Mouse (Mus musculus) neural tube, embryonic 12.5 days (tissue): ENCODE data around the gene Eif5. TPM values are rescaled to one million over a fixed set of nuclear protein-coding genes. Genes with fewer than 3 reads are reported as not detected.

Experiments used
- ATAC-seq: fragments of 200-750 bp; cut with Nextera tagmentation; 2 replicates; pipeline ENCODE4 v1.8.0; 2017; ENCODE audit warnings: low read depth, mild to moderate bottlenecking, moderate TSS enrichment, moderate library complexity; ENCODE audit not compliant: low FRiP score
- H3K27ac ChIP-seq: fragments of 300-500 bp; sonication (generic); 2 replicates; pipeline ENCODE4 v1.5.1; 2016
- H3K27me3 ChIP-seq: fragments of 300-500 bp; sonication (generic); replicated peaks from 2 replicates; pipeline ENCODE4 v1.6.1; 2016; ENCODE audit warnings: mild to moderate bottlenecking
- H3K36me3 ChIP-seq: fragments of 300-500 bp; sonication (generic); 2 replicates; pipeline ENCODE4 v1.6.1; 2016; ENCODE audit warnings: mild to moderate bottlenecking
- H3K4me1 ChIP-seq: fragments of 300-500 bp; sonication (generic); 2 replicates; pipeline ENCODE4 v1.6.1; 2016
- H3K4me2 ChIP-seq: fragments of 300-500 bp; sonication (generic); replicated peaks from 2 replicates; pipeline ENCODE4 v1.6.1; 2016; ENCODE audit warnings: mild to moderate bottlenecking
- H3K4me3 ChIP-seq: fragments of 300-500 bp; sonication (generic); 2 replicates; pipeline ENCODE4 v1.5.1; 2016
- H3K9ac ChIP-seq: fragments of 300-500 bp; sonication (generic); 2 replicates; pipeline ENCODE4 v1.6.1; 2016; ENCODE audit warnings: mild to moderate bottlenecking
- H3K9me3 ChIP-seq: fragments of 300-500 bp; sonication (generic); 2 replicates; pipeline ENCODE4 v1.6.1; 2016; ENCODE audit warnings: mild to moderate bottlenecking
- WGBS: fragments of 180-500 bp; shearing (Covaris S2); methylation state at CpG from one replicate; pipeline ENCODE4 v1.1.7; 2016; 5-methylcytosine and 5-hydroxymethylcytosine counted together
- polyA plus RNA-seq: library from polyadenylated mRNA; unstranded; fragments of >200 nt; fragmentation: Nextera tagmentation; extraction: Ambion mirVana; gene quantifications from 2 replicates; pipeline ENCODE4 v1.2.1, GENCODE M21; 2016

Eif5 gene
- polyA plus RNA-seq, 1 experiment from 2014 or later, result 650 TPM

DNA sequence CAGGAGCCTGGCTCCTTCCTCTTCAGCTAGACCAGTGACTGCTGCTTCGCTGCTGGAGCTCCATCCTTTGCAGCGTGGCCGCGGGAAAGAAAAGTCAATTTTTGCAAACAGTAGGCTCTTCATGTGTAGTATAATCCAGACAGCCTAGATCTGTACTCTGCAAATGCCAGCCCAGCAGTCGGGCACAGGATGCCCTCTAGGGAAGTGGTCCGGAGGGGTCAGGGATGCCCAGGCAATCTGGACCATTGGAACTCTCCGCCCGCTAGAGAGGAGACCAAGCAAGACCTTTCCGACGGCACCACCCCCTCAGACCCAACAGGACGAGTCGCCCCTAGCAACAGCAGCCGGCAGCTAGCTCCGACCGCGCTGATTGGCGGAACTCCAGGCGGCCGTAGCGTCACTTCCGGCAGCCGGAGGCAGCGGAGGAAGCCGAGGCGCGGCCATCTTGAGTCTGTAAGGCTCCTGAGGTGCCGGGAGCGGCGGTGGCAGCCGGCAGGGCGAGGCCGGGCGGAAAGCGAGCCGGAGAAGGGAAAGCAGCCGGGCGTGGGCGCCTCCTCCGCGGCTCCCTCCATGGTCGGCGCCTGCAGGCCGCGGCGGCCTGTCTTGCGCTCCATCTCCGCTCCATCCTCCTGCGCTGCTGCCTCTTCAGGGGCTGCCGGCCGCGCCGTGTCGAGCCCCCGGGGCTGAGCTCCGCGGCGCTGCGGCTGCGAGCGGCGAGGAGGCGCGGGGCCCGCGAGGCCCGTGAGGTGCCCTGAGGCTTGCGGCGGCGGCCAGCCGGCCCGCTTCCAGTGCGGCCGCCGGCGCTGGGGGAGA, 36.5 kb downstream of the Eif5 start, which contains the start of gene Mark3:
Mark3 (plus strand) TSS at position 450 of the 813 bp plus-strand sequence.
- H3K9me3 ChIP-seq, result no peaks in the 10 kb centered on the region
- H3K9ac ChIP-seq, result peak within 1 kb of the TSS; percentile 100
- peaks cover 23% of the 10 kb centered on the region for H3K4me1 ChIP-seq
- peak within 1 kb of the TSS; percentile 100 for H3K4me3 ChIP-seq
- WGBS, result under 1% methylated on average over 65 of the region's 75 CpGs
- no peaks in the 10 kb centered on the region for H3K27me3 ChIP-seq
- H3K27ac ChIP-seq, result peak within 1 kb of the TSS; percentile 90
- peak within 1 kb of the TSS; percentile 97 for H3K4me2 ChIP-seq
- peak; percentile 98 for ATAC-seq
- H3K36me3 ChIP-seq, result no peaks in the 10 kb centered on the region

- H3K27ac ChIP-seq, result peak overlapping the region; percentile 90
- under 1% methylated on average over 58 of the region's 58 CpGs for WGBS
- no peaks in the 10 kb centered on the region for H3K36me3 ChIP-seq
- H3K27me3 ChIP-seq, result no peaks in the 10 kb centered on the region
- peak overlapping the region; percentile 100 for H3K9ac ChIP-seq
- peak overlapping the region; percentile 97 for H3K4me2 ChIP-seq
- H3K9me3 ChIP-seq, result no peaks in the 10 kb centered on the region
- peak overlapping the region; percentile 100 for H3K4me3 ChIP-seq
- peak; percentile 64 for ATAC-seq
- H3K4me1 ChIP-seq, result peaks cover 23% of the 10 kb centered on the region
Observed at GRCm38 (mm10) chr12:111574887-111575838, 37.3 kb downstream of the Eif5 start.

DNA sequence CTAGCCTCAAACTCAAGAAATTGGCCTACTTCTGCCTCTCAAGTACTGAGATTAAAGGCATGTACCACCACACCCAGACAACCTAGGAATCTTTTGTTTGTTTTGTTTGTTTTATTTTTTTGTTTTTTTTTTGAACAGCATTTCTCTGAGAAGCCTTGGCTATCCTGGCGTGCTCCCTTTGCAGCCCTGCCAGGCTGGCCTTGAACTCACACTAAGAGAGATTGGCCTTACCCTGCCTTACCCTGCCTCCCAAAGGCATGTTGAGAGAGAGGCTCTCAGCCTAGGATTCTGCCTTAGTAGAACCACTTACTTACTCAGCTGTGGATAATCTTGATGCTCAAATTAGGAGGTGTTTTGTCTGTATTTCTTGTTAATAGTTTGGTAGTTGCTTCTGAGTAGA, 45.2 kb downstream of the Eif5 start:
- WGBS, result 91% methylated on average over 1 of the region's 1 CpGs
- H3K9me3 ChIP-seq, result no peaks in the 10 kb centered on the region
- H3K27me3 ChIP-seq, result no peaks in the 10 kb centered on the region
- H3K4me3 ChIP-seq, result no peak overlapping the region
- H3K4me2 ChIP-seq, result no peak overlapping the region
- no peak for ATAC-seq
- H3K36me3 ChIP-seq, result no peaks in the 10 kb centered on the region
- no peaks in the 10 kb centered on the region for H3K4me1 ChIP-seq
- no peak overlapping the region for H3K9ac ChIP-seq
- no peak overlapping the region for H3K27ac ChIP-seq

- Histone ChIP-seq H3K9me3 (no peaks in the 10 kb centered on the region), H3K27ac (no peak overlapping the region), H3K36me3 (no peaks in the 10 kb centered on the region), H3K4me2 (no peak overlapping the region), H3K4me3 (no peak overlapping the region), H3K4me1 (no peaks in the 10 kb centered on the region), H3K27me3 (no peaks in the 10 kb centered on the region), H3K9ac (no peak overlapping the region)
- 84% methylated on average over 1 of the region's 1 CpGs for WGBS
- ATAC-seq, result no peak
Observed at GRCm38 (mm10) chr12:111584401-111584800, 46.6 kb downstream of the Eif5 start.

DNA sequence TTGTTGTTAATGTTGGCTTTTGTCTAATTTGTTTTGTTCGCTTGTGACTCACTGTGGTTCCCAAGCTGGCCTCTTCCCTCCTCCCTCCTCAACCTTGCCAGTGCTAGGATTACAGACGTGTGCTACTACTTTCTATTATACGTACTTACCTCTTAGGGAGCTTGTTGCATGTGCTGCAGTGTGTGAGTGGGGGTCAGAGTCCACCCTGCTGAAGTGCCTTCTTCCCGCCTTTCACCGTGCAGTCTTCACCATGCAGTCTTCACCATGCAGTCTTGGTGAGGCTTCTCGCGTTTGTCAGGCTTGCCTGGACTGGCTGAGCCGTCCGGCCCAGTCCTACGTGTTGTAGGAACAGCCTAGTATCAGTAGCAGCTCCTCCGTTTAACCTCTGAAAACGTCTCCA, 49.4 kb downstream of the Eif5 start:
- WGBS, result 88% methylated on average over 12 of the region's 12 CpGs

DNA sequence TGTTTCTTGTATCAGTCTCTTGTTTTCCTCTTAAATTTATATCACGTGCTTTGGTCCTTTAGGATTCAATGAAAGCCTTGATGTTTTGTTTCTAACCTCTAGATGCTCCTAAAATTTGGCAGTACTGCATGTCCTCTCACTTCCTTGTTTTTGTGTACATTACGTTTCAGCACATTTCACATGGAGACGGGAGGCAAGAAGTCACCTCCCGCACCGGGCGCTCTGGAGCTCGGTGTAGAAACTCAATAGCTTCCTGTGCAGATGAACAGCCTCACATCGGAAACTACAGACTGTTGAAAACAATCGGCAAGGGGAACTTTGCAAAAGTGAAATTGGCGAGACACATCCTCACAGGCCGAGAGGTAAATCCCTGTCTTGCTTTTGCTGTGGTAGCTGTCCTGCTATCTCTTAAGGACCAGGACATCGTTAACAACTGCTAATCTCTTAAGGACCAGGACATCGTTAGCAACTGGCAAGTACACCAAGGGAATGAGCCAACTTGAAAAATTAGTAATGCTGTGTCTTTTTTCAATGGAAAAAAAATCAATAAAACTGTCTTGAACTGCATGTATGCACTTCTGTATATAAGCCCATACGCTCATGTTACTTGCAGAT, 54.7 kb downstream of the Eif5 start:
- Histone ChIP-seq H3K27me3 (no peaks in the 10 kb centered on the region), H3K9ac (no peak overlapping the region), H3K4me1 (no peaks in the 10 kb centered on the region), H3K27ac (no peak overlapping the region), H3K4me2 (no peak overlapping the region), H3K4me3 (no peak overlapping the region), H3K36me3 (peaks cover 42% of the 10 kb centered on the region), H3K9me3 (no peaks in the 10 kb centered on the region)
- no peak for ATAC-seq
- 93% methylated on average over 14 of the region's 14 CpGs for WGBS

More for the DNA sequence above, 49.4 kb downstream of the Eif5 start:
- H3K9me3 ChIP-seq, result no peaks in the 10 kb centered on the region
- H3K27ac ChIP-seq, result no peak overlapping the region
- H3K27me3 ChIP-seq, result no peaks in the 10 kb centered on the region
- no peak overlapping the region for H3K9ac ChIP-seq
- no peak for ATAC-seq
- H3K4me3 ChIP-seq, result no peak overlapping the region
- no peaks in the 10 kb centered on the region for H3K4me1 ChIP-seq
- no peaks in the 10 kb centered on the region; the same call in 1 of the 2 replicates for H3K36me3 ChIP-seq
- H3K4me2 ChIP-seq, result no peak overlapping the region

DNA sequence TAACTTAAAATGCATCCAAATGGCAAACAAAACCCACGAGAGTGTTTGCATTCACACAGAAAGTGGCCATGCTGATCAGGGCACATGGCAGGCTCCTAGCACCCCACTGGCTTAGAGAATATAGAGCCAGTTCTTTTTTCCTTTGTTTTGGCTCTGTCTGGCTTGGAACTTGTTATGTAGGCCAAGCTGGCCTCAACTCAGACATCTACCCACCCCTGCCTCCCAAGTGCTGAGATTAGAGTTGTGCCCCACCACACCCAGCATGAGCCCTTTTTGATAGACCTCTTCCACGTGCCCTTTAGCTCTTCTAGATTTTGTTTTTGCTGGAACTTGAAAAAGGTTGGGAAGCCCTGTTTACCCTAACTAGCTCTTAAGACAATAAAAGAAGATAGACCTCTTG, 56.0 kb downstream of the Eif5 start:
- 85% methylated on average over 2 of the region's 2 CpGs for WGBS
- H3K4me2 ChIP-seq, result no peak overlapping the region
- H3K27ac ChIP-seq, result no peak overlapping the region
- H3K9ac ChIP-seq, result no peak overlapping the region
- ATAC-seq, result no peak
- no peaks in the 10 kb centered on the region for H3K9me3 ChIP-seq
- peaks cover 53% of the 10 kb centered on the region for H3K36me3 ChIP-seq
- H3K27me3 ChIP-seq, result no peaks in the 10 kb centered on the region
- no peaks in the 10 kb centered on the region for H3K4me1 ChIP-seq
- H3K4me3 ChIP-seq, result no peak overlapping the region

Other genes with a start within 250 kb of the Eif5 start
- 41.7 and 44.9 TPM in 2 replicates for gene Cdc42bpb, start 160.3 kb upstream of the Eif5 start, polyA plus RNA-seq
- gene Lbhd2, start 131.2 kb upstream of the Eif5 start, polyA plus RNA-seq, result 0.42 and 0.51 TPM in 2 replicates
- gene Exoc3l4, start 121.0 kb upstream of the Eif5 start, polyA plus RNA-seq, result 3.0 and 3.3 TPM in 2 replicates
- 1.9 and 3.3 TPM in 2 replicates for gene Tnfaip2, start 95.5 kb upstream of the Eif5 start, polyA plus RNA-seq
- gene Gm266, start 52.2 kb upstream of the Eif5 start, polyA plus RNA-seq, result 2.5 and 4.1 TPM in 2 replicates
- gene Mark3, start 36.5 kb downstream of the Eif5 start, polyA plus RNA-seq, result 84.3 and 88.3 TPM in 2 replicates
- gene Ckb, start 134.3 kb downstream of the Eif5 start, polyA plus RNA-seq, result 2,325 and 2,426 TPM in 2 replicates
- gene Trmt61a, start 140.1 kb downstream of the Eif5 start, polyA plus RNA-seq, result 12.0 and 12.1 TPM in 2 replicates
- 60.1 and 61.8 TPM in 2 replicates for gene Bag5, start 175.2 kb downstream of the Eif5 start, polyA plus RNA-seq
- 54.6 and 57.3 TPM in 2 replicates for gene Apopt1, start 175.2 kb downstream of the Eif5 start, polyA plus RNA-seq
- 481 and 504 TPM in 2 replicates for gene Klc1, start 220.8 kb downstream of the Eif5 start, polyA plus RNA-seq